Mouse (Mus musculus) midbrain, embryonic 12.5 days (tissue): ENCODE results near the gene Akr1a1. TPM values are rescaled to one million over a fixed set of nuclear protein-coding genes. Genes with fewer than 3 reads are reported as not detected.

Source experiments
- ATAC-seq: fragments of 200-750 bp; cut with Nextera tagmentation; 2 replicates; pipeline ENCODE4 v1.8.0; 2017; ENCODE audit warnings: low read depth, moderate TSS enrichment, moderate library complexity; ENCODE audit not compliant: low FRiP score
- H3K27ac ChIP-seq: fragments of 300-500 bp; sonication (generic); replicated peaks from 2 replicates; pipeline ENCODE4 v1.5.1; 2016; ENCODE audit warnings: mild to moderate bottlenecking
- H3K27me3 ChIP-seq: fragments of 300-500 bp; sonication (generic); 2 replicates; pipeline ENCODE4 v1.6.1; 2016; ENCODE audit warnings: mild to moderate bottlenecking
- H3K36me3 ChIP-seq: fragments of 300-500 bp; sonication (generic); 2 replicates; pipeline ENCODE4 v1.6.1; 2016
- H3K4me1 ChIP-seq: fragments of 300-500 bp; sonication (generic); 2 replicates; pipeline ENCODE4 v1.6.1; 2016
- H3K4me2 ChIP-seq: fragments of 300-500 bp; sonication (generic); replicated peaks from 2 replicates; pipeline ENCODE4 v1.6.1; 2016; ENCODE audit warnings: mild to moderate bottlenecking, moderate library complexity
- H3K4me3 ChIP-seq: fragments of 300-500 bp; sonication (generic); 2 replicates; pipeline ENCODE4 v1.5.1; 2016; ENCODE audit warnings: mild to moderate bottlenecking
- H3K9ac ChIP-seq: fragments of 300-500 bp; sonication (generic); replicated peaks from 2 replicates; pipeline ENCODE4 v1.6.1; 2016; ENCODE audit warnings: mild to moderate bottlenecking, moderate library complexity
- H3K9me3 ChIP-seq: fragments of 300-500 bp; sonication (generic); 2 replicates; pipeline ENCODE4 v1.6.1; 2016; ENCODE audit warnings: mild to moderate bottlenecking
- WGBS: fragments of 180-500 bp; shearing (Covaris S2); methylation state at CpG from one replicate; pipeline ENCODE4 v1.1.7; 2016; 5-methylcytosine and 5-hydroxymethylcytosine counted together
- polyA plus RNA-seq: library from polyadenylated mRNA; unstranded; fragments of >200 nt; fragmentation: Nextera tagmentation; extraction: Ambion mirVana; gene quantifications from 2 replicates; pipeline ENCODE4 v1.2.1, GENCODE M21; 2016

Akr1a1 gene
- polyA plus RNA-seq, 1 experiment from 2014 or later: 513 TPM

GRCm38 (mm10) chr4:116655658-116656057 lies 4.2 kb upstream of the Akr1a1 start:
- H3K4me2 ChIP-seq: no peak overlapping the region
- H3K36me3 ChIP-seq: no peaks in the 10 kb centered on the region
- no peak for ATAC-seq
- H3K27me3 ChIP-seq: no peaks in the 10 kb centered on the region
- peaks cover 3% of the 10 kb centered on the region; the same call in 1 of the 2 replicates for H3K4me1 ChIP-seq
- no peak overlapping the region for H3K9ac ChIP-seq
- H3K27ac ChIP-seq: no peak overlapping the region
- no peak overlapping the region for H3K4me3 ChIP-seq
- 76% methylated on average over 3 of the region's 3 CpGs for WGBS
- no peaks in the 10 kb centered on the region for H3K9me3 ChIP-seq

- H3K36me3 ChIP-seq: no peaks in the 10 kb centered on the region
Measured at GRCm38 (mm10) chr4:116655100-116655499, 3.6 kb upstream of the Akr1a1 start.

GRCm38 (mm10) chr4:116653228-116653627 lies 1.7 kb upstream of the Akr1a1 start:
- ATAC-seq: no peak
- H3K4me3 ChIP-seq: no peak overlapping the region
- WGBS: 92% methylated on average over 6 of the region's 6 CpGs
- H3K27me3 ChIP-seq: no peaks in the 10 kb centered on the region
- H3K4me2 ChIP-seq: no peak overlapping the region
- H3K36me3 ChIP-seq: peaks cover 9% of the 10 kb centered on the region; the same call in 1 of the 2 replicates
- no peak overlapping the region for H3K9ac ChIP-seq
- no peaks in the 10 kb centered on the region for H3K9me3 ChIP-seq
- H3K4me1 ChIP-seq: peaks cover 24% of the 10 kb centered on the region
- no peak overlapping the region for H3K27ac ChIP-seq

More at GRCm38 (mm10) chr4:116655100-116655499, 3.6 kb upstream of the Akr1a1 start:
- Histone ChIP-seq H3K4me3 (no peak overlapping the region), H3K4me2 (no peak overlapping the region), H3K9me3 (no peaks in the 10 kb centered on the region), H3K9ac (no peak overlapping the region), H3K27me3 (no peaks in the 10 kb centered on the region), H3K4me1 (peaks cover 7% of the 10 kb centered on the region), H3K27ac (no peak overlapping the region)
- WGBS: 77% methylated on average over 2 of the region's 2 CpGs
- ATAC-seq: no peak

GRCm38 (mm10) chr4:116651797-116652135 lies 286 bp upstream of the Akr1a1 start:
- ATAC-seq: no peak; the same call in 1 of the 2 replicates
- WGBS: 10% methylated on average over 6 of the region's 6 CpGs
- Histone ChIP-seq H3K27ac (no peak overlapping the region), H3K36me3 (peaks cover 19% of the 10 kb centered on the region), H3K4me3 (peak overlapping the region; percentile 91), H3K4me1 (peaks cover 36% of the 10 kb centered on the region), H3K27me3 (no peaks in the 10 kb centered on the region), H3K9ac (peak overlapping the region; percentile 62), H3K4me2 (peak overlapping the region; percentile 81), H3K9me3 (no peaks in the 10 kb centered on the region)

DNA sequence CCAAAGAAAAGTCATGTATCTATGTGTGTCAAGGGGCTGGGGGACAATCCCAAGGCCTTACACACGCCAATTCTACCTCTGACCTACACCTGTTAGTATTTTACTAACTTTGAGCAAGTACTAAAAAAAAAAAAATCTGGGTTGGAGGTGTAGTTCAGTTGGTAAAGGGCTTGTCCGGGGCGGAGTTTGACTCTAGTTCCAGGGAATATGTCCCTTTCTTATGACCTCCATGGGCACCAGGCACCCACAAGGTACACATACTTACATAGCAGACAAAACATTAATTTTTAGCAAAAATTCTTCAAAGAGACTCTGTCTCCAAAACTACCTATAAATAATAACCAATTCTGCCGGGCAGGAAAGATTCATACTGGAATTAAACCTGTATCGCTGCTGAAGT lies 1.1 kb downstream of the Akr1a1 start:
- peak overlapping the region; percentile 79 for H3K27ac ChIP-seq
- H3K4me3 ChIP-seq: peak overlapping the region; percentile 91
- H3K4me2 ChIP-seq: peak overlapping the region; percentile 81
- no peak for ATAC-seq
- peaks cover 36% of the 10 kb centered on the region for H3K4me1 ChIP-seq
- WGBS: 45% methylated on average over 5 of the region's 5 CpGs
- H3K9ac ChIP-seq: peak overlapping the region; percentile 96
- H3K27me3 ChIP-seq: no peaks in the 10 kb centered on the region
- no peaks in the 10 kb centered on the region for H3K9me3 ChIP-seq
- H3K36me3 ChIP-seq: peaks cover 25% of the 10 kb centered on the region

GRCm38 (mm10) chr4:116649411-116649810 lies 2.1 kb downstream of the Akr1a1 start:
- 96% methylated on average over 2 of the region's 2 CpGs for WGBS

GRCm38 (mm10) chr4:116645624-116646023 lies 5.9 kb downstream of the Akr1a1 start:
- H3K27ac ChIP-seq: no peak overlapping the region
- H3K4me1 ChIP-seq: peaks cover 35% of the 10 kb centered on the region
- no peak overlapping the region for H3K4me3 ChIP-seq
- H3K9ac ChIP-seq: no peak overlapping the region
- H3K27me3 ChIP-seq: no peaks in the 10 kb centered on the region
- no peak overlapping the region for H3K4me2 ChIP-seq
- no peaks in the 10 kb centered on the region for H3K9me3 ChIP-seq
- no peak for ATAC-seq
- WGBS: 92% methylated on average over 7 of the region's 7 CpGs
- peaks cover 55% of the 10 kb centered on the region for H3K36me3 ChIP-seq

More at GRCm38 (mm10) chr4:116649411-116649810, 2.1 kb downstream of the Akr1a1 start:
- no peak for ATAC-seq
- H3K4me3 ChIP-seq: peak overlapping the region; percentile 91; the same call in 1 of the 2 replicates
- peak overlapping the region; percentile 81 for H3K4me2 ChIP-seq
- no peaks in the 10 kb centered on the region for H3K9me3 ChIP-seq
- peaks cover 39% of the 10 kb centered on the region for H3K4me1 ChIP-seq
- peaks cover 26% of the 10 kb centered on the region for H3K36me3 ChIP-seq
- no peak overlapping the region for H3K9ac ChIP-seq
- H3K27me3 ChIP-seq: no peaks in the 10 kb centered on the region
- no peak overlapping the region for H3K27ac ChIP-seq

- H3K4me2 ChIP-seq: no peak overlapping the region
- no peaks in the 10 kb centered on the region for H3K27me3 ChIP-seq
- no peak overlapping the region for H3K9ac ChIP-seq
- no peaks in the 10 kb centered on the region for H3K9me3 ChIP-seq
- no peak overlapping the region for H3K4me3 ChIP-seq
- 68% methylated on average over 6 of the region's 6 CpGs for WGBS
- peaks cover 24% of the 10 kb centered on the region for H3K4me1 ChIP-seq
- no peak overlapping the region for H3K27ac ChIP-seq
- ATAC-seq: no peak
- H3K36me3 ChIP-seq: peaks cover 67% of the 10 kb centered on the region
Measured at GRCm38 (mm10) chr4:116644326-116644725, 7.2 kb downstream of the Akr1a1 start.

DNA sequence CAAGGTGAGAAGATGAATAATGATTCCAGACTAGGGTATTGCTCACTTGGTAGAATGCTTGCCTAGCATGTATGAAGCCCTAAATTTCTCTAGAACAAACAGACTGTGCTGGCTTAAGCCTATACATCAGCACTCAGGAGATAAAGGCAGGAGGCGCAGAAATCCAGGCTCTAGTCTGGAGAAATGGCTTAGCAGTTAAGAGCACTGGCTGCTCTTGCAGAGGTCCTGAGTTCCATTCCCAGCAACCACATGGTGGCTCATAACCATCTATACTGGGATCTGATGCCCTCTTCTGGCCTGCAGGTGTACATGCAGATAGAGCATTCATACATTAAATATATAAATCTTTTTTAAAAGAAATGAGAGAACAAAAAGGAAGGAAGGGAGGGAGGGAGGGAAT lies 9.4 kb downstream of the Akr1a1 start:
- Histone ChIP-seq H3K27me3 (no peaks in the 10 kb centered on the region), H3K4me2 (no peak overlapping the region), H3K4me3 (no peak overlapping the region), H3K36me3 (peaks cover 69% of the 10 kb centered on the region), H3K9me3 (no peaks in the 10 kb centered on the region), H3K4me1 (0 out of 2 replicates have a peak, but pooled peaks cover 4% of the 10 kb centered on the region), H3K27ac (no peak overlapping the region), H3K9ac (no peak overlapping the region)
- ATAC-seq: no peak
- 100% methylated on average over 1 of the region's 1 CpGs for WGBS

- H3K9me3 ChIP-seq: no peaks in the 10 kb centered on the region
- H3K27ac ChIP-seq: no peak overlapping the region
- ATAC-seq: no peak
- H3K27me3 ChIP-seq: no peaks in the 10 kb centered on the region
- H3K4me1 ChIP-seq: no peaks in the 10 kb centered on the region
- no peak overlapping the region for H3K4me3 ChIP-seq
- peaks cover 92% of the 10 kb centered on the region for H3K36me3 ChIP-seq
- no peak overlapping the region for H3K9ac ChIP-seq
- no peak overlapping the region for H3K4me2 ChIP-seq
- WGBS: over 99% methylated on average over 6 of the region's 6 CpGs
Measured at GRCm38 (mm10) chr4:116638821-116639220, 12.7 kb downstream of the Akr1a1 start.

DNA sequence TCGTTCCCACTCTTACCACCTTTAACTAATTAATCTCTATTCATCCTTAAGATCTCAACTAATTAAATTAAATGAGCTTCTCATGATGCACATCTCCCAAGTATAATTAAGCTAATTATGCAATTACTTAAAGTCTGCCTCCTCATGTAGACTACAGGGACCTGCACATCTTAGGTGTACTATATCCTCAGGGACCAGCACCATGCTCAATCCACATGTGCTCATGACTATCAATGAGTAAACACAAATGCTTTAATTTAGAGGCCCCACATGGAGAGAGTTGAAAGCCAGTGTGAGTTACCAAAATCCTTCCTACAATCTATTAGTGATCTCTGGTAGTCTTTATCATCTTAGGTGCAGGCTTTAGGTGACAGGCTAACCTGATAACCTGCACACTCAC lies 16.3 kb downstream of the Akr1a1 start:
- Histone ChIP-seq H3K4me2 (no peak overlapping the region), H3K9ac (no peak overlapping the region), H3K27me3 (no peaks in the 10 kb centered on the region), H3K27ac (no peak overlapping the region), H3K4me1 (no peaks in the 10 kb centered on the region), H3K9me3 (no peaks in the 10 kb centered on the region), H3K4me3 (no peak overlapping the region), H3K36me3 (peaks cover 68% of the 10 kb centered on the region)
- 98% methylated on average over 1 of the region's 1 CpGs for WGBS
- no peak for ATAC-seq

DNA sequence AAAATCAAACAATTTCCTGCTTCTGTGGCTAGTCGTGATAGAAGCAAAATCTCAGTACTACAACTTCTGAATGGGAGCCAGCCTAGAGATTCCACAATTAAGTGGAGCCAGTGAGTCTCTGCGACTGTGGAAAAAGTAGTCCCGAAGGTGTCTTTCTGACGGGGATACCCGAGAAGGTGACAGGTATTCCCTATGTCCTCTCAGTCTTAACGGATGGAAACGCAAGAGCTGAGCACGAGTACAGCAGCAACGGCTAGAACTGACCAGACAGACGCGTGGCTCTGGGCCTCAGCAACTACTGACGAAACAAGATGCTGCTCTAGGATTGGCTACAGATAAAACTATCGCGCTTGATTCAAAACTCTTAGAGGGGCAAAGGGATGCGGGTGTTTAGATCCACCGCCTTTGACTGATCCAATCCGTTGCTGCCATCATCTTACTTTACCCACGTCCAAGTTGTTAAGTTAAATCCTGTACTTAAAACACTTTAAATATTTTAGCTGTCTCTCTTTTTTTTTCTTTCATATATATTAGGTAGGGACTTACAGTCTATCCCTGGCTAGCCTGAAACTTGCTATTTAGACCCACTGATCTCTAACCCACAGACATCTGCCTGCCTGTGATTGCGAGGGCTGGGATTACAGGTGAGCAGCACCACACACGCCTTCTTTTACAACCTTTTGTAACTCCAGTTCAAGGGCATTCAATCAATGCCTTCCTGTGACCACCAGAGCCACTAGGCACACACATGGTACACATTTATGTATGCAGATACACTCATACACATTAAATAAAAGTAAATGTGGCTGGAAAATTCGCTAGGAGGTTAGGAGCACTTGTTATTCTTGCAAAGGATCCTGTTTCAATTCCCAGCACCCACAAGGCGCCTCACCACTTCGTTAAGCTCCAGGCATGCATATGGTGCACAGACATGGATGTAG lies 23.5 kb downstream of the Akr1a1 start, which contains the start of gene Nasp:
TSS of gene Nasp (minus strand) at position 220 of the 941 bp plus-strand sequence.
- peak within 1 kb of the TSS; percentile 66 for H3K4me2 ChIP-seq
- H3K9me3 ChIP-seq: no peaks in the 10 kb centered on the region
- 7% methylated on average over 23 of the region's 23 CpGs for WGBS

More for the DNA sequence above, 23.5 kb downstream of the Akr1a1 start, which contains the start of gene Nasp:
- peaks cover 21% of the 10 kb centered on the region for H3K4me1 ChIP-seq
- peak within 1 kb of the TSS; percentile 95 for H3K27ac ChIP-seq
- peak within 1 kb of the TSS; percentile 99 for H3K4me3 ChIP-seq
- H3K9ac ChIP-seq: peak within 1 kb of the TSS; percentile 94
- H3K36me3 ChIP-seq: peaks cover 16% of the 10 kb centered on the region
- ATAC-seq: peak; percentile 89
- no peaks in the 10 kb centered on the region for H3K27me3 ChIP-seq
